Mouse (Mus musculus) erythroblast, adult 5-6 weeks (primary cell): ENCODE measurements around the gene Pde4b. TPM values are rescaled to one million over a fixed set of nuclear protein-coding genes. Genes with fewer than 3 reads are reported as not detected.

Source experiments
- ATAC-seq: replicated peaks from 2 replicates; pipeline ENCODE4 v1.8.0; 2016; ENCODE audit warnings: moderate number of reproducible peaks, mild to moderate bottlenecking, moderate TSS enrichment, inconsistent platforms; ENCODE audit not compliant: poor library complexity, low FRiP score, severe bottlenecking
- total RNA-seq, 2 experiments: library from RNA; stranded (forward) in 1 of 2; stranded (reverse) in 1 of 2; fragments of 150-400 nt in 1 of 2; fragments of 200-764, 138-1000 nt in 1 of 2; gene quantifications; 2 replicates each; pipeline versions ENCODE4 v1.2.3 to v1.2.4; 2015 to 2017; ENCODE audit warnings: low replicate concordance in 2 of 2

The Pde4b gene
- total RNA-seq, 2 experiments from 2014 or later, result 2.3 to 5.4 TPM

GRCm38 (mm10) chr4:102623789-102624611 is 536.7 kb downstream of the Pde4b start:
- ATAC-seq, result no peak

GRCm38 (mm10) chr4:102624937-102625336 is 537.6 kb downstream of the Pde4b start:
- no peak for ATAC-seq

GRCm38 (mm10) chr4:102627799-102628198 is 540.5 kb downstream of the Pde4b start:
- no peak for ATAC-seq

- no peak for ATAC-seq
Observed at GRCm38 (mm10) chr4:102629621-102630020, 542.3 kb downstream of the Pde4b start.

GRCm38 (mm10) chr4:102630261-102630660 is 542.9 kb downstream of the Pde4b start:
- no peak for ATAC-seq

GRCm38 (mm10) chr4:102631624-102632023 is 544.3 kb downstream of the Pde4b start:
- no peak for ATAC-seq

GRCm38 (mm10) chr4:102633241-102633640 is 545.9 kb downstream of the Pde4b start:
- no peak for ATAC-seq

GRCm38 (mm10) chr4:102635258-102635657 is 547.9 kb downstream of the Pde4b start:
- no peak for ATAC-seq

GRCm38 (mm10) chr4:102635944-102636343 is 548.6 kb downstream of the Pde4b start:
- no peak for ATAC-seq

- ATAC-seq, result no peak
Observed at GRCm38 (mm10) chr4:102637348-102637910, 550.1 kb downstream of the Pde4b start.

- ATAC-seq, result no peak
Observed at GRCm38 (mm10) chr4:102640942-102641341, 553.6 kb downstream of the Pde4b start.

GRCm38 (mm10) chr4:102644062-102644461 is 556.7 kb downstream of the Pde4b start:
- ATAC-seq, result no peak

- ATAC-seq, result no peak
Observed at GRCm38 (mm10) chr4:102647056-102647455, 559.7 kb downstream of the Pde4b start.

GRCm38 (mm10) chr4:102655331-102655730 is 568.0 kb downstream of the Pde4b start:
- ATAC-seq, result no peak

- ATAC-seq, result no peak
Observed at GRCm38 (mm10) chr4:102656494-102657036, 569.2 kb downstream of the Pde4b start.

Other genes with a start within 250 kb of the Pde4b start
- gene B020004J07Rik, start 243.5 kb upstream of the Pde4b start, total RNA-seq (2015; ENCODE audit: low replicate concordance), result not detected in 2 replicates
- not detected in 2 replicates for gene B020004J07Rik, start 243.5 kb upstream of the Pde4b start, total RNA-seq (2017; ENCODE audit: low replicate concordance)
- not detected in 2 replicates for gene C130073F10Rik, start 193.8 kb upstream of the Pde4b start, total RNA-seq (2015; ENCODE audit: low replicate concordance)
- not detected in 2 replicates for gene C130073F10Rik, start 193.8 kb upstream of the Pde4b start, total RNA-seq (2017; ENCODE audit: low replicate concordance)
- not detected in 2 replicates for gene Gm12800, start 178.4 kb upstream of the Pde4b start, total RNA-seq (2015; ENCODE audit: low replicate concordance)
- not detected in 2 replicates for gene Gm12800, start 178.4 kb upstream of the Pde4b start, total RNA-seq (2017; ENCODE audit: low replicate concordance)
- gene Gm12794, start 147.1 kb upstream of the Pde4b start, total RNA-seq (2015; ENCODE audit: low replicate concordance), result not detected in 2 replicates
- not detected in 2 replicates for gene Gm12794, start 147.1 kb upstream of the Pde4b start, total RNA-seq (2017; ENCODE audit: low replicate concordance)
- not detected in 2 replicates for gene Gm12790, start 106.5 kb upstream of the Pde4b start, total RNA-seq (2015; ENCODE audit: low replicate concordance)
- not detected in 2 replicates for gene Gm12790, start 106.5 kb upstream of the Pde4b start, total RNA-seq (2017; ENCODE audit: low replicate concordance)
- not detected in 2 replicates for gene Gm12789, start 100.9 kb upstream of the Pde4b start, total RNA-seq (2015; ENCODE audit: low replicate concordance)
- gene Gm12789, start 100.9 kb upstream of the Pde4b start, total RNA-seq (2017; ENCODE audit: low replicate concordance), result not detected in 2 replicates